Mouse (Mus musculus): ENCODE measurements at regions not wholly inside any gene's neighbourhood (a gene's known extent, or its start where the extent isn't known, plus 50 kb on each side); places are given as distances from the start of the nearest gene placed in this dataset.

DNA sequence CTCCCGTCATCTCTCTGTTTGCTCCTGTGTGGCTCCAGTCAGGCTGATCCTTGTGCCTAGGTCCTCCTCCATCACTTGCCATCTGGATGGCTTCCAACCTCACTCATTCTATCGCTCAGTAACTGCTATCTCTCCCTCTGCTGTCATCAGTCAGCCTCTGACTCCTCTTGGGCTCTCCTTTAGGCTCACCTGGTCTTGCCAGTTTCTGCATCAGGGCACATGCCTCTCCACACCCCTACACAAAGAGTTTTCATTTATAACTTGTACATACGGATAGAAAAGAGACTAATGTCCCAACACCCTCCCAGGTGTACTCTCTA lies 2664.7 kb upstream of the Lrrc6 start:
- peak; percentile 80 for ATAC-seq (replicated peaks; ENCODE audit: extremely low read depth, insufficient read depth, low FRiP score)
- no peak overlapping the region for H3K4me3 ChIP-seq (ENCODE audit: low read length)
- WGBS, result 24% methylated on average over 3 of the region's 3 CpGs
- H3K36me3 ChIP-seq (ENCODE audit: control insufficient read depth, insufficient read depth), result no peaks in the 10 kb centered on the region
- H3K4me2 ChIP-seq (ENCODE audit: low read depth, low read length), result no peak overlapping the region
- H3K9me3 ChIP-seq (replicated peaks; ENCODE audit: control insufficient read depth, low read length), result no peaks in the 10 kb centered on the region
- no peaks in the 10 kb centered on the region for H3K27me3 ChIP-seq (ENCODE audit: control insufficient read depth, insufficient read depth, low read length)
- H3K27ac ChIP-seq (ENCODE audit: low read length), result no peak overlapping the region
- peaks cover 12% of the 10 kb centered on the region for H3K4me1 ChIP-seq (ENCODE audit: control insufficient read depth, insufficient read depth, low read length)
- H3K9ac ChIP-seq (ENCODE audit: low read length), result no peak overlapping the region

GRCm38 (mm10) chr15:69164581-69165481 lies 2664.1 kb upstream of the Lrrc6 start:
- H3K4me3 ChIP-seq (ENCODE audit: low read length), result no peak overlapping the region
- H3K27ac ChIP-seq (ENCODE audit: low read length), result no peak overlapping the region
- no peaks in the 10 kb centered on the region for H3K27me3 ChIP-seq (ENCODE audit: control insufficient read depth, insufficient read depth, low read length)
- WGBS, result 32% methylated on average over 7 of the region's 7 CpGs
- no peak overlapping the region for H3K9ac ChIP-seq (ENCODE audit: low read length)
- ATAC-seq (replicated peaks; ENCODE audit: extremely low read depth, insufficient read depth, low FRiP score), result no peak
- no peaks in the 10 kb centered on the region for H3K9me3 ChIP-seq (replicated peaks; ENCODE audit: control insufficient read depth, low read length)
- H3K36me3 ChIP-seq (ENCODE audit: control insufficient read depth, insufficient read depth), result no peaks in the 10 kb centered on the region
- peaks cover 12% of the 10 kb centered on the region for H3K4me1 ChIP-seq (ENCODE audit: control insufficient read depth, insufficient read depth, low read length)
- H3K4me2 ChIP-seq (ENCODE audit: low read depth, low read length), result no peak overlapping the region

GRCm38 (mm10) chr15:69161036-69161435 lies 2660.3 kb upstream of the Lrrc6 start:
- Histone ChIP-seq H3K4me3 (ENCODE audit: low read length) (no peak overlapping the region), H3K36me3 (ENCODE audit: control insufficient read depth, insufficient read depth) (no peaks in the 10 kb centered on the region), H3K4me1 (ENCODE audit: control insufficient read depth, insufficient read depth, low read length) (peaks cover 12% of the 10 kb centered on the region), H3K27ac (ENCODE audit: low read length) (no peak overlapping the region), H3K9ac (ENCODE audit: low read length) (no peak overlapping the region), H3K4me2 (ENCODE audit: low read depth, low read length) (no peak overlapping the region), H3K27me3 (ENCODE audit: control insufficient read depth, insufficient read depth, low read length) (no peaks in the 10 kb centered on the region), H3K9me3 (replicated peaks; ENCODE audit: control insufficient read depth, low read length) (no peaks in the 10 kb centered on the region)
- no peak for ATAC-seq (replicated peaks; ENCODE audit: extremely low read depth, insufficient read depth, low FRiP score)
- WGBS, result 58% methylated on average over 5 of the region's 5 CpGs

GRCm38 (mm10) chr15:69158124-69158523 lies 2657.4 kb upstream of the Lrrc6 start:
- no peak for ATAC-seq (replicated peaks; ENCODE audit: extremely low read depth, insufficient read depth, low FRiP score)
- Histone ChIP-seq H3K4me1 (ENCODE audit: control insufficient read depth, insufficient read depth, low read length) (peaks cover 2% of the 10 kb centered on the region; the same call in 1 of the 2 replicates), H3K9me3 (replicated peaks; ENCODE audit: control insufficient read depth, low read length) (no peaks in the 10 kb centered on the region), H3K27me3 (ENCODE audit: control insufficient read depth, insufficient read depth, low read length) (no peaks in the 10 kb centered on the region), H3K36me3 (ENCODE audit: control insufficient read depth, insufficient read depth) (no peaks in the 10 kb centered on the region), H3K27ac (ENCODE audit: low read length) (no peak overlapping the region), H3K4me3 (ENCODE audit: low read length) (no peak overlapping the region), H3K4me2 (ENCODE audit: low read depth, low read length) (no peak overlapping the region), H3K9ac (ENCODE audit: low read length) (no peak overlapping the region)
- WGBS, result 78% methylated on average over 5 of the region's 5 CpGs
